Mouse (Mus musculus) gastrocnemius, adult 8-10 months (tissue): ENCODE measurements at regions not wholly inside any gene's neighbourhood (a gene's known extent, or its start where the extent isn't known, plus 50 kb on each side); places are given as distances from the start of the nearest gene placed in this dataset.
A peak's percentile ranks its signal among the peaks of the same experiment; 100 is the strongest.

ENCODE experiments used
- DNase-seq, 2 experiments: peaks; one replicate each; pipeline ENCODE4 v3.0.0; 2022; ENCODE audit warnings: low spot score in 2 of 2

DNA sequence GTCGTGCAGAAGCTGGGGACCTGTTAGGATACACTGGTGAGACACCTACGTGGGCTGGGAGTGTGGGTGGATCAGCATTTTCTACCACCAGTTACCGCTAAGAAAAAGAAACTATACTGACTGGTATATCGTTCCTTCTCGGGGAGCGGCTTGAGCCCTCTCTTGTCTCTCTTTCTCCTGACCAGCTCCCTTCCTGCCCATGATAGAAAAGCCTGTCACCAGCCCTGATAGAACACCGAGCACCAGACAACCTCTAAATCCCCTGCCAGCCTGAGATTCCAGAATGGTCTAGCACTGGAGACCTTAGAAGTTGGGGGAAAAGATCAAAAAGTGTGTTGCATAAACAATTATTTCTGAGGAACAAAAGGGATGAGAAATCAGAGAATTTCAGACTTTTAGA lies 76.3 kb upstream of the Kcnd3 start:
- DNase-seq: no peak

DNA sequence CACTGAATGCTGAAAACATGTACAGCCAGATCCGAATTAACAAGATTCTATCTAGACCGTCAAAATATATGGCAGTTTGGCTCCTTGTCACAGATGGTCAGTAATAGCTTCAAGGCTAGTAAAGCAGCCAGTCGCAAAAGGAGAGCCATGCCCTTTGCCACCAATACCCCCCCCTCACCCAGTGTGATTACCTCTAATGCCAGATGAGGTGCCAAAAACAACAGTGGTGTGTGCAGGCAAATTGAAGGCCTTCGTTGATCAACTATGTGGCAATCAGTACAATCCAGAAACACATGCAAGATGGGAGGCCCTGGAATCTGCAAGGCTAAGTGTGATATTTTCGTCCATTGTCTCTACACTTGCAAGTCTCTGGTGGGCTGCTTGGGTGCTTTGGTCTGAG lies 75.8 kb upstream of the Kcnd3 start:
- no peak for DNase-seq

DNA sequence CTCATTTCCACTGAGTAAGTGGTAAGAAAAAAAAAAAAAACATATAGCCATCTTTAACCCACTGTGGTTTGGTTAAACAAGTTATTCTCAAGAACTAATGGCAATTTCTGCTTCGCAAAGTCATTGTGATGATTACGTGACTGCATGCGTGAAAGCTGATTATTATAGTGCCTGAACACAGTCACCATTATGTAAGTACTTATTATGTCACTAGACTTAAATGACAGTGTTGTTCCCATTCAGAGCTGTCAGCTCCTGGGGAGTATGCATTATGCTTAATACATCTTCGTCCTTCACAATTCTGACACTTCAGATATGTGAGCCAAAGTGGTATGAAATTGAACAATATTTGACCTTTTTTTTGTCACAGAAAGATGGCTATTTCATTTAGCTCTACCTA lies 71.3 kb upstream of the Kcnd3 start:
- no peak for DNase-seq

DNA sequence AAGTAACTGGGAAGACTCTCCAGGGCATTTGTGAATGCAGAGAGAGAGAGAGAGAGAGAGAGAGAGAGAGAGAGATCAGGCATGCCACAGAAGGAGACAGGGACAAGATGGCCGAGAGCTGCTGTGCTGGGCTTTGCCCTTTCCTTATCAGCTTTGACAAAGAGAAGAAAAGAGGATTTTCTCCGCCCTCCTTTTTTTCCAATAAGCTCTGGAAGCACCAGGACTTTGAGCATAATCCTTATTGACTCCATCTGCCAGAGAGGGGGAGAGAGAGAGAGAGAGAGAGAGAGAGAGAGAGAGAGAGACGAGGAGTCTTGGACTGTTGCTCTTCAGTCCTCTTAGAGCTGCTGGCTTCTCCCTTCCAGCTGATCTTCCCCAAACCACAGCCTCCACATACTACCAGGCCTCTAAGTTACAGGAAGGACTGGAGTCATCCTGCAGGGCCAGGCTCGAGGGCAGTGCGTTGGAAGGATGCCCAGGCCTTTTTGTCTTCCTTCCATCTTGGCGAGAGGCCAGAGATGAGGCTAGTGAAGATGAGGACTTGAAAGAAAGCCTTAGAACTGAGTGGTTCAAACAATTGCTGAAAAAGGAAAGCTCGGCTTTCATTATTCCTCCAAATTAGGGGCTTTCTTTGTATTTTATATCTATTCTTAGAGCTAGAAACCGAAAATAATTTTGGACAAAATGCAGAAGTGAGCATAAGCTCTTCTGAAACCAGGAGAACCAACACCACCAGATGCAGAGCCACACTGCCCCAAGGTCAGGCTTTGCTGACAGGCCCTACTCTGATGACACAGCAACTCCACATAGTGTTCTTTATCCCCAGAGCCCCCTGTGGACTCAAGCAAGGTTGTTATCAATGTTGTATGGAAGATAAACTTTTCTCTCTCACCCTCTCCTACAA lies 59.3 kb upstream of the Kcnd3 start:
- DNase-seq: peak; percentile 5 to 12
